Mouse (Mus musculus): Measurements from ENCODE around the gene Ipo13.
A peak's percentile ranks its signal among the peaks of the same experiment; 100 is the strongest.

Gene Ipo13

DNA sequence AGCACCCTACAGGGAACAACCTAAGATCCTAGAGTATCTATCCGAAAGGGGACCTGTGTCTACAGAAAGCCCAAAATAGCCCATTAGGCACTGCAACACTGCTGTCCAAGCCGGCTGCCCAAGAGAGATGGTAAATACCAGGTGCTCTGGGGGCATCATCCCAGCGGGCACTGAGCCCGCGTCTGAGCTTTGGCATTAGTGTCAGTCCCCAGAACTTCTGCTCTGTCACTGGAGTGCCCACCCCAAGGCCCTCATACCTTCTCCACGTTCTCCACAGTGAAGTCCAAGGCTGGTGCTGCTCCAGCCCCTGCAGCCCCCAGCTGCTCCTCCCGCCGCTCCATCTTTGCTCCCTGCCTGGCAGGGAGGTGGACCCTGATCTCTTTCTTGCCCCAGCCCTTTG lies 768 bp downstream of the Ipo13 start:
- DNase-seq (ENCODE audit: low spot score) = no peak

DNA sequence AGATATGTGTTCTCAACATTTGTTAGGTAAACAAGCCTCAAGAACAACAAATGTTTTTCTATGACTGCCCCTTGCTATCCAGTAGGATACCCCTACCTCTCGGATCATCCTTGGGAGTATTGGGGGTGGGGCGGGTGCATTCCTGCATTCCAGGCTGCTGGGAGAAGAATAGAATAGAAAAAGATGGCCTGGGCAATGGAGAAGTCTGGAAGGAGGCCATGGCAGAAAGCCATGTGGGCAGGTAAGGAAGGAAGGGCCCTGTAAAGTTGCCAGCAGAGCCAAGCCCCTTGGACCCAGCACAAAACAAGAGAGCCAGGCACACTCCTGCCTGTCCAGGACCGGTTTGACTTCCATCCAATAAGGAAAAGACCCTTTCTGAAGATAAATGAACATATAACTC lies 1.4 kb downstream of the Ipo13 start:
- no peak for DNase-seq (ENCODE audit: low spot score)

DNA sequence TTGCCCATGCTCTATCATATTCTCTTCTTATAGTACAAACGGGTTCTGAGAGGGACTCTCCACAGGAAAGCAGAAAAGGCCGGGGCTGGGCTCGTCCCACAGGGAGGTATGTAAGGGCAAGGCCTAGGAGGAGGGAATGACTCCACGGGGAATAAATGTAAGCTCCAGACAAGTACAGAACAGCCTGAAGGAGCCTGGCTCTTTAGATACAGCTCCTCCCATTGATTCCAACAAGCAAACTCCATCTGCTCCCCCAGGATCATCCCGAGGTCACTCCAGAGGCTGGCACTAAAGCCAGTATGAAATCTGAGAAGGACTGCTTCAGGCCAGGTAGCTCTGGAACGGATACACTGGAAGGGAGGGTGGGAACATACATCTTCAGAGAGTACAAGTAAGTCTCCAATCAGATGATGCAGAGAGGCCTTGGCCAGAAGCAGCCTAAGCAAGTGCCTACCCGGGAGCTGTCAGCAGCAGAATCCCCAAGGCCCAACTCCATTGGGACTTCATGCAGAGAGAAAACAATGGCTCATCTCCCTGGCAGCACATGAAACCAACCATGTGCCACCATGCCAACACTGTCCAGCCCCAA lies 2.0 kb downstream of the Ipo13 start:
- DNase-seq (ENCODE audit: low spot score) = no peak

DNA sequence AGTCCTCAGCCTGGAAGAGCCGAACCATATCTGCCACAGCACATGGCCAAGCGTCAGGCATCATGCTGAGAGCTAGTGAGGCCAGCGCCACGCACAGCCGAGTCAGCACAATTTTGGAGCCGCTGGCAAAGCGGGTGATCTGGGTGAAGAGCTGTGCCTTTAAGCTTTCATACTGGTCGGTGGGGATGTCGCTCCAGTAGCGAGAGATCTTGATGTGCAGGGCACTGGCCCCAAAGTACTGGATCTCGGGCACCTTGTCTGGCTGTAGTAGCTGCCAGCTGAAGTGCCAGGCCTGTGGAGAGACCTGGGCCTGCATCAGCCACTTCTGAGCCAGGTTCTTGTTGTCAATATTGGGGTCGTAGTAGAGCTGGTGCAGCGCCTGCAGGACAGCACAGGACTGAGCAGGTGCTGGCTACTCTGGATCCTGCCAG lies 2.7 kb downstream of the Ipo13 start:
- DNase-seq (ENCODE audit: low spot score) = no peak

DNA sequence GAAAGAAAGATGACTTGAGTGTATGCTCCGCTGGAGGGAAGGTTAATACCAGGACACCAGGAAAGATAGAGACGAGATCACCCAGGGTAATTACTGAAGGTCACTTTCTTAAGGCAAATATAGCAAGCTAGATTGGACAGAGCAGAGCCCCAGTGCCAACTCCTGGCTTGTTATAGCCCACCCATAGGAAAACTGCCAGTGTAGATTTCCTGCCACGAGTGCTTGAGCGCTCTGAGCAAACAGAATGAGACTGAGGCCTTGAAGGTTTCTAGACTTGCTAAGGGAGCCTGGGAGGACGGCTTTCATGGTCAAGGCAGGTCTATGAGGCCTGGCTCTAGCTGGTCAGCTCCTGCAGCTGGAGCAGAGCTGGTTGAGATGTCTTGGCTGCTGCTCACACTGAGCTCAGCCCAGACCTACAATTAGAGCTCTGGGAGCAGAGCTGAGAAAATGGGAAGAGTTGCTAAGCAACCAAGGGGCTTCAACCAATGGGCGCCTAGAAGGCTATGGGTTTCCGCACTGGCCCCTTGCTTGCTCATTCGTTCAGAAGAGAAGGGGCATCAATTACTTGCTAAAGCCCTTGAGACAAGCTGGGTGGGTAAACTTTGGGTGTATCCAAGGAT lies 5.9 kb downstream of the Ipo13 start:
- DNase-seq (ENCODE audit: low spot score) = no peak

DNA sequence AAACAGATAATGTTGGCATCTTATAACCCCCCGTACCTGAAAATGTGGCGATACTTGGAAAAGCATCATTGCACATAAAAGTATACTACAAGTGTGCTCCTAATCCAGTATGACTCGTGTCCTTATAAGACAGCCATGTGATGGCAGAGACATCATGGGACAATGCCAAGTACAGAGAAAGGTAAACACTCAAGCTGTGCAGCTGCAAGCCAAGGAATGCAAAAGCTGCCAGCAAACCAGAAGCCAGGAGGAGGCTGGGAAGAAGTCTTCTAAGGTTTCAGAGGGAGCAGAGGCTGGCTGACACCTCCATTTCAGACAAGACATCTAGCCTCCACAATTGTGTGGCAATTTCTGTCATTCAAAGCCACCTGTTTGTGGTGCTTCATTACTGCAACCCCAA lies 8.6 kb downstream of the Ipo13 start:
- DNase-seq (ENCODE audit: low spot score) = no peak

DNA sequence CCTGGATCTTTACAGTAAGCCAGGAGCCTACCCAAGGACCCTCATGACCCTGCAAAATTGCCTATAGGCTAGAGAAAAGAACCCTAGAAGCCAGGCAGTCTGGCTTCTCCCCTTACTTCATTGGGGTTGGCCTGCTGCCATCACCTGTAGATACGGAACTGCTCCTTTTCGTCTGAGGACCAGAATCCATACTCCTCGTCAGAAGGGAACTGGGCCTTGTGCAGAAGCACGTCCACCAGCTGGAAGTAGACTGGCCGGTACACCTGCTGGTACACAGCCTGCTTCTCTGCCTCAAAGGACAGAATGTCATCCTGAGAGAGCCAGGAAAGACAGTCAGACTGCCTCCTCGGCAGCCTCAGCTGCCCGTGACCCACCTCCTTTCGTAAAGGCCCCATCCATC lies 10.0 kb downstream of the Ipo13 start:
- DNase-seq (ENCODE audit: low spot score) = no peak

DNA sequence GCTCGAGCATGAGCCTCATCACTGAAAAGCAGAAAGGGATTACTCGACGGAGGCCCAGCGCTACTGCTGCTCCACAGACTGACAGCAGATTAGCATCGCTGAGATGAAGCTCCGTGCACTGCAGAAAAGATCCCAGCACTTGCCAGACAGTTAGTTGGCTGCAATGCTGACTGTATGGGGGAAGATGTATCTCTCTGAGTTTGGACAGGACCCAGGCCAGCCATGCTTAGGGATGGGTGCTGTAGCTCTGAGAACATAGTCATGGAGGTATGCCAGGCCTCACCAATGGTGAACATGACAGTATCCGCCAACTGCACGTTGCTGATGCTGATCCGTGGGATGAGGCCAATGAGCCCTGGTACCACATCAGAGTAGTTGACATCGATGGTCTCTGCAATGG lies 10.7 kb downstream of the Ipo13 start:
- peak; percentile 59 for DNase-seq (ENCODE audit: low spot score)

DNA sequence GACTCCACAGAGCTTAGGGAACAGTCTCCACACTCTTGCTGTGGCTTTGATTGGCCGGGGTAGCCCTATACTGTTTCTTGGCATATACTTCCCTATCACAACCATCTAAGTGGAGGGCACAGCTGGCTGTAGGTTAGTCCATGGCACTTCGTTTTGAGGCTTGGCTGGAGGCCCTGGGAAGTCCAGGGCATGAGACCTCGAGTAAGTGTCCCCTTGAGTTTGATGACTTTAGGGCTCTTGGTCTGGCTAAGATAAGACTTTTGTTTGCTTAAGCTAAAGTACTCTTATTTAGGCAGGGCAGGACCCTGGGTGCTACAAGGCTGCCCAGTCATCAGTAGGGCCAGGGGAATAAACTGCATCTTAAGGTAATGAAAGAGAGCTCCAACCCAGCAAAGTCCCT lies 16.7 kb downstream of the Ipo13 start:
- DNase-seq (ENCODE audit: low spot score) = no peak

DNA sequence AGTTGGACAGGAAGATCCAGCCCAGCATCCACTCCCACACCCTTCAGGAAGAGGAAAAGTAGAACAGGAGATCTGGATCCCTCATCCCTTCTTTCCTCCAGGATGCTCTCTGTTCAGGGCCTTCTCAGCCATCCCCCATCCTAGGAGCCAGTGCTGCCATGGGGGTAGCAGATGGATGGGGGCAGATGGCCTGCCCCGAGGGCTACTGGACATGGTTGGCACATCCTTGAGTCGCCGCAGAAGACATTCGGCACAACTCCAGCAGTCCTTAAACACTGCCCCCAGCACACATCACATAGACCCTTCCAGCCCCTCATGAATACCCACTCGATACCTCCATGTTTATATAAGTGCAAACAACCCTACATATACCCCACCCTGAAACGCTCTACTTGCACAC lies 18.8 kb downstream of the Ipo13 start:
- DNase-seq (ENCODE audit: low spot score) = no peak

DNA sequence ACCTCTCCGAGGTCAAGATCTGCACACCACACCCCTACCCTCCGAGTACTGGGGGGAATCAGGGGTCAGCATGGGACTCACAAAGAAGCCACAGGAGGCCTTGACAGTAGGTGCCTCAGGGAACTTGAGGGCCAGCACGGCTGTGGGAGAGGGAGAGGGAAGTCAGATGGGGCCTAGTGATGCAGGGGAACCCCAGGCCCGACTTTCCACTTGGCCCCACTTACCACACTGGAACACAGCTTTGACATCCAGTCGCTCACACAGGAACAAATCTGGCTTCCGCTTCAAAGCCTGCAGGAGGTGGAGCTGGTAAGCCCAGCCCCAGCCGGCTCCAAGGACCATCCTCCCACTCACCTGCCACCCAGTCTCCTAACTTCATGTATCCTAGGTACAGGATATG lies 19.5 kb downstream of the Ipo13 start:
- no peak for DNase-seq (ENCODE audit: low spot score)

DNA sequence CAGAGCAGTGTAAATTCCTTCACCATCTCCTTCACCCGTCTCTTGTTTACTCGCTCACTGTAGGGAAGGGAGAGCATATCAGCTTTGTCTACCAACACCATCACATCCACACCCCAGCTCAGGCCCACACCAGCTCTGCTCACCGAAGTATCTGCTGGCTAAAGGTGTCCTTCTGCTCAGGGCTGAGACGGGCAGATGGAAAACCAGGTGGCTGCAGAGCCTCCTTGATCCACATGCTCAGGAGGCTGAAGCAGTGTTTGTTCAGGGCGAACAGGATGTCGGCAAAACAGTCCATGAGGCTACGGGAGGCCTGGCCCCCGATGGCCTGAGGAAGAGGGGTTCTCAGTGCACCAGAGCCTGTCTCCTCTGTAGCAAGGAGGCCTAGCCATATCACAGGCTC lies 20.2 kb downstream of the Ipo13 start:
- no peak for DNase-seq (ENCODE audit: low spot score)

DNA sequence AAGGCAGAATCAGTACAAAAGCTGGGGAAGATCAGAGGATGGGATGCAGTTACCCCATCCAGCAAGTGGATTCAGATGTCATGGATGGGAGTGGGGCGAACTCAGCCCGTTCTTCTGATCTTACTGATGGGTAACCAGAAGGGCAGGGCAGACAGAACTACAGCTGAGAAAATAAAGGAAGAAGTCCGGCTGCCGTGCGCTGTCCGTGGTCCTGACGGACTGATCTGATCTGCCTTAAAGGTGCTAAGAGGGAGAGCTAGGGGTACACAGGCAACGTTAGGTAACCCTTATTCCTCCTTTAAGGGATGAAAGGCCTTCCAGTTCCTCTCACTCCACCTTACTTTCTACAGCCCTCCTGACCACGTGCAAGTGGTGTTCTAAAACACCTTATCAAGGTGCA lies 21.4 kb downstream of the Ipo13 start:
- no peak for DNase-seq (ENCODE audit: low spot score)

DNA sequence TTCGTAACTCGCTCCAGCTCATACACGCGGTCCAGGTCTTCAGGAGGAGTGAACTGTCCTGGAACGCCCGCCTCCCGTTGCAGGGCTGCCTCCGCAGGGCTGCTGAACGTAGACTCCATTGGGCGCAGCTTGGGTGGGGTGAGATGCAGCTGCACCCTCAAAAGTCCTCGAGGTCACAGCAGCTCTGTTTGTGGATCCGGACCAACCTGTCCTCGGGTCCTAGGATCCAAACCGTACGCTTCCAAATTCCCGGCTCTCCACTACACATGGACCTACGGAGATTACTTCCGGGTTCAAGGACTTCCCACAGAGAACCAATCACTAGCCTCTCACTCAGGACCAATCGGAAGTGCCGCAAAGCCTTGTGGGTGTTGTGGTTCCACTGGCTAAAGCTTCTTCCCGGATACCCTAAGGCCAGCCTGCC lies 23.0 kb downstream of the Ipo13 start, which contains the start of gene Dph2:
Gene Dph2, minus strand, starts transcription at position 295 of the 424 bp plus-strand sequence.
- DNase-seq (ENCODE audit: low spot score) = peak; percentile 85

DNA sequence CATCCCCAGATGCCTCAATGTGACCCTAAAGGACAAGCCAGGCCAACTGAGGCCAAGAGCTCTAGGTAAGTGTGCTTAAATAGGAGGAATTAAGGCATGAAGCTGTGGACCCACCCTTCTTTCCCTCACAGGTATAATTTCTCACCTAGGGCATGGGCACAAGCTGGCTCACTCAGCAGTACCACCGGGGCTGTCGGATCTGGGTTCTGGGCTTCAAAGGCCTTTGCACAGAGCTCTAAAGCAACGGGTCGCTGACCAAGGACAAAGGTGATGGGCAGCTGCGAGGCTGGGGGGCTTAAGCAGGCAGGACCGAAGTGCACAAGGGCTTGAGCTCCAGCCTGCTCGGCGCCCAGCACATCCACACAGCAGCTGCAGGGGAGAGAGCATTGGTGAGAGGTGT lies 24.0 kb downstream of the Ipo13 start:
- DNase-seq (ENCODE audit: low spot score) = no peak

DNA sequence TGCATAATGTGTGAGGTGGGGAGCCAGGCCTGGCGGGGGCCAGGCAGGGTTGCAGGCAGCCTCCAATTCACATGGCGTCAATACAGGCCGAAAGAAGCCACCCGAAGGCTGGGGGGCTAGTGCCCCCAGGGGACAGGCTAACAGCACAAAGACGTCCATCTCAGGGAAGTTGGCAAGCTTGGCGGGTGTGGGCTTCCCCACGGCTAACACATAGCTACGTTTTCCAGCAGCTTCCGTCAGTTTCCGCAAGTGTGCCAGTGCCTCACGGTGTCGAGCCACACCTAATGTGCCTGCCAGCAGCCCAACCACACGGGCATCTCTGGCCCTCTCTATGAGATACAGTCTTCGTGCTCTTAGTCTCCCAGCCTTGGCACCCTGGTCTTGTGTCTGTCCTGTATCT lies 24.8 kb downstream of the Ipo13 start:
- no peak for DNase-seq (ENCODE audit: low spot score)

DNA sequence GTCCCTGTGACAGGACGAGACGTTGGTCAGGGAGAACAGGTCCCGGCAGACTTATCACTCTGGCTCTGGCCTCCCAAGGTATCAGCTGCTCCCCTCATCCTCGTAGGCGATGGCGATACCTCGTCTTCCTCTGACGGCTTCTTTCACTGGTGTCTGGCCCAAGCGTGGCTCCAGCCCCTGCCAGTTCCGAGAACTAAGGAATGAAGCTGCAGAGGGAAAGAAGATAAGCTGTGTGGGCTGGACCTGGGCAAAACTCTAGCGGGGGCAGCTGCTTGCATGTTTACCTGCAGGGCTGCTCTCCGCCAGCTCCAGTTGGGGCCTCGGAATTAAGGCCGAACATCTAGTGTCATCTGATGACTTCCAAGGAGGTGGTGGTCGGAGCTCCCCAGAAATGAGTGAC lies 25.3 kb downstream of the Ipo13 start:
- no peak for DNase-seq (ENCODE audit: low spot score)

DNA sequence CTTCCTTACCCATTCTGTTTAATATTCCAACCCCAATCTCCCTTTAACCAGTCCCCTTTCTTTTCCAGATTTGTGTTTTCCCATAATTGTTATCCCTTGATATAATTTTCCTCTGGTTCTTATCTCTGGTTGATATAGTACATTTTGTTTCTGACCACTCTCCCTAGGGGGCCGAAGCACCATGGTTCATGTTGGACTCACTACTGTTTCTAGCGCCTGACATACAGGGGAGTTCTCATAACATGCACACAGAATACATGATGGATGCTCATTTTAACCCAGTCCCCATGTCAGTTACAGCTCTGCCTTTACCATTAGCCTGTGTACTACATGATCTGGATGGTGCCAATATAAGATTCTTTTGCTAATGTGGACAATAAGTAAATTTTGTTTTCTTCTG lies 26.9 kb downstream of the Ipo13 start:
- no peak for DNase-seq (ENCODE audit: low spot score)

DNA sequence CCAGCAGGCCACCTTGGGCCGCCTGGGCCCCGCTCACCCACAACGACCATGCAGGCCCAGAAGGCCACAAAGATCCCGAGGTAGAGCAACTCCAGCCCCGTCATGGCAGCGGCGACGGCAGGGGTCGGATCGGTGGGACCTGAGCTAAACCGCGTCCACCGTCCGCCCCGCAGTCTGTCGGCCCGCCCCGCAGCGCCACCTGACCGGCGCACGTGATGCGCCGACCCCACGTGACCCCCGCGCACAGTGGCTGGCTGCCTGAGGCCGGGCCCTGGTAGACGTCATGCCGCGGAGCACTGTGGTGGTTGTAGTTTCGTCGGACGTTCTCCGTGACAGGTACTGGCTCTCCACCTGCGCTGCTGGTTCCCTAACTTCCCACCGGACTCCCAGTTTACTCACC lies 27.7 kb downstream of the Ipo13 start, which contains the start of gene Atp6v0b:
Gene Atp6v0b, minus strand, starts transcription at position 201 of the 400 bp plus-strand sequence.
- peak; percentile 96 for DNase-seq (ENCODE audit: low spot score)

DNA sequence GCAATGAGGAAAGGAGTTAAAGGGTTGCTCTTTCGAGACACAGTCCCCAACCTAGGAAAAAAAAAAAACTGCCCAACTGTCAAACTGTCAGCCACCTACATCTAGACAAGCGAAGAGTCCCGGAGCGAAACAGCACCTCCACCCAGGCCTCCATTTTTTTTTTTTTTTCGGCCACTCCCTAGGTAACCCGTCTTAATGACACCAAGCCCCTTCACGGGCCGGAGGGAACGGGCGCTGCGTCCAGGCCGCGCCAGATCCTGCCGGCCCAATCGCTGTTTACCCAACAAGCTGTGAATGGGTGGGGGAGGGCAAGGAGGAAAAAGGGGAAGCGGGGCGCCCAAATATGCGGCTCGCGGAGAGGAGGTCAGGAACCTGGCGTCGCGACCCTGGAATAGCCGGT lies 28.2 kb downstream of the Ipo13 start:
- peak; percentile 42 for DNase-seq (ENCODE audit: low spot score)

DNA sequence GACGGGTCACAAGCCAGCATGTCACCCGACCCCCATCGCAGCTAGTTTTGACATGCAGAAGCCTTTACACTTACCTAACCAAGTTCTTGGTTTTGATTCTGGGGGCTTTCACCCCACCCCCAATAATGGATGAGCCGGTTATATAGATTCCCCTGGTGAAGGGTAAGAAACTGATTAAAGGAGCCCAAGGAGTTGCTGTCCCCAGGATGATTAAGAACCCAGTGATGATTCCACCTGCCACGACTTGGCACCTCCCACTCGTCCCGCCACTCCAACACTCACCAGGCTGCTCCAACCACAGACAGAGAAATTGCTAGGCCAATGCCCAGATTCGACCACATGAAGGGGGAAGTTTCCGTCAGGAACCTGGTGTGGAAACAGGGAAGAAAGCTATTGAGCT lies 28.8 kb downstream of the Ipo13 start:
- DNase-seq (ENCODE audit: low spot score) = no peak

DNA sequence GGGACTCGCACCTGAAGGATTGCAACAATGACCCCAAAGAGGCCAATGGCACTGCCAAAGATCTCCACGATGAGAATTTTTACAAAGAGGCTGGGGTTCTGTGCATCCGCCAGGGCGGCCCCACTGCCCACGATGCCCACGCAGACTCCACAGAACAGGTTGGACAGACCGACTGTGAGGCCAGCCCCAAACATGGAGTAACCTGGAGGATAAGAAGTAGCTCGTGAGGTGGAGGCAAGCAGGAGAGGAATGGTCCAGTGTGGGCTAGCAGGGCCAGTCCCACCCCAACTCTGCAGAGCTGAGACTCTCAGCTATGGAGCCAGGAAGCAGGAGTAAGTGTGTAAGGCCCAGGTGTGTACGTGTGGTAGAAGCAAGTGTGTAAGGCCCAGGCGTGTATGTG lies 29.7 kb downstream of the Ipo13 start:
- DNase-seq (ENCODE audit: low spot score) = no peak

DNA sequence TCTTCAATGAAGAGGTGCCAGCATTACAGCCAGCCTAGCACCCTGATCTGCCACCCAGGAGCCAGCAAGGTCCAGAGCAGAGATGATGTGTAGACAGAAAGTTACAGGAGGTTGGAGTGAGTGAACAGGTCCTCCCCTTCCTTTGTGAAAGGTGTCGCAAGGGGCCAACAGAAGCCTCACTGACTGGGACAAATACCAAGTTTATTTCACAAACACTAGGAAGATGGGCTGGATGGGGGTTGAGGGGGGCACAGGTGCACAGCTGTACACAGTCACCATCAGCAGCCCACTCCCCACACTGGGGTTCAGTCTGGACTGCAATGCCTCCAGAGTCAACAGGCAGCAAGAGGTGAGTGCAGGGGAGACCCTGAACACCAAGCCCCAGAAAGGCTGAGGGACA lies 30.7 kb downstream of the Ipo13 start:
- no peak for DNase-seq (ENCODE audit: low spot score)

All from layer of hippocampus, adult 11-12 months (tissue).